Mouse (Mus musculus) cerebellum, adult 11 months (tissue): ENCODE data around the gene Eipr1.
A peak's percentile ranks its signal among the peaks of the same experiment; 100 is the strongest.

Source experiments
- DNase-seq: peaks from one replicate; pipeline ENCODE4 v3.0.0; 2022

The Eipr1 gene

DNA sequence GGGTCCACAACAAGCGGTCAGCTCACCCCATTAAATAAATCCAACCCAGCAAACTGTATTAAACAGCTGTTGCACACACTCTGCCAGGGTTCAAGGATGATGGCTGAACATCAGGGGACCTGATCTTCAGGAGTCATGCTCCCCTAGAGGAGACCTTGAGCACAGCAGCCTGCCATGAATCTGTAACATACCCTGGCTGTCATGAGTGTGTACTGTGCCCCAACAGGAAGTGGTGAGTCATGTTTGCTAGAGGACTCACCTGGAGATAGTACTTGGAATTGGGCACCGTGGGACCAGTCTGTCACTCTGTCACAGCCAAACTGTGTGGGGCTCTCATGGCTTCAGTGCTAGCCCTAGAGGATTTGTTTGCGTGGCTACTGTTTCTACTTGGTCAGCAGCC lies 77.9 kb downstream of the Eipr1 start:
- DNase-seq = no peak

DNA sequence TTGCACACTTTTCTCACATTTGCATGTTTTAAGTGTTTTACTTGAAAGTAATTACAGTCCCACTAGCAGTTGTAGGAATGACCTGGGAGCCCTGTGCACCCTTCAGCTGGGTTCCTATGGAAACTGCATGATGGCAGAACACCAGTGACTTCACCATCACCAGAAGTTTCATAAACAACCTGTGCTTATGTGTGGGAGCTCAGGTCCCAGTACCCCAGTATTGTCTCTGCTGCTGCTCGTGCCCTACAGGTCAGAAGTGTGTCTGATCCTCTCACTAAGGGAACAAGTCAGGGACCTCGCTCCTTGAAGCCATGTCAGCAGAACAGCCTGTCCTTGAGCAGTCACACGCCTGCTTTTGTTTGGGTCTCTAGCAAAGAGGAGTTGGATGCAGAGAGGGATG lies 78.9 kb downstream of the Eipr1 start:
- no peak for DNase-seq

DNA sequence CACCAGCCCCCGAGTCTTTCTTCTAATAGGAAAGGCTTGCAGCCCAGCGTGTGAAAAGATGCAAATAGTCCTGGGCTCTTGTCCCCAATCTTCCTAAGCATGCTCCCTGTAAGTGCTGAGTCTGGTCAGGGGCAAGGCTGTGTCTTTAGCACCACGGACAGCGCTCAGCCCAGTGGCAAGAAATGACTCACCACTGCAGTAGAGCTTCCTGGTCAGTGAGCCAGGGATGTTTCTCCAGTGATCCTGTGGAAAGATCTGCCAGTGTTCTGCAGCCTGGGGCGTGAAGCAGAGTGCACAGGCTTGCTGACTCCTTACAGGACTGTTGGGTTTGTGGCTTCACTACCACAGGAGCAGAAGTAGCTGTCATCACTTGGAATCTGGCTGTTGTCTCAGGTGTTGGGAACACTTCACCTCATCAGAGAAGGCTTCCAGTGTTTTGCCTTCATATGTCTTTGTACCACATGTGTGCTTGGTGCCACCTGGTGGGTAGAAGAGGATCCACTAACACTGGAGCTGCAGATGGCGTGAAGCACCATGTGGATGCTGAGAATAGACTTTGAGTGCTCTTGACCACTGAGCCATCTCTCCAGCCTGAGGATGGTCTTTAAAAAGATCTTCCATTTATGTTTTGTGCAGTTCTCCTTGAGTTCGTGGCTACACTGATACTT lies 79.6 kb downstream of the Eipr1 start:
- peak; percentile 41 for DNase-seq

DNA sequence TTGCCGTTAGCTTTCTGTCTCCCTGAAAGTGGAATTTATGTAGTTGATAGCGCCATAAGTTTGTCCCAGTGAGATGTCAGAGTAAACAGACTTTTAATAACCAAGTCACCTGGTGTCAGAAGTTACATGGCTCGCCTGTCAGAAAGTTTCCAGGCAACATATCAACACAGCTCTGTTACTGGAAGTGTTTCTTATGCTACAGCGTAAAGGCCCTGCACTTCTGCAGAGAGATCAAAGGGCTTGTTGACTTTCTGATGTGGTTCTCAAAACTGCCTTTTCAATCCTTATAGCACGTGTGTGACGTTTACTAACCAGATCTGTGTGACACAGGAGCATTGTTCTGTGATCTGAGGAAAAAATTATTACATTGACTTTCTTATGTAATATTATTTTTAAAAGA lies 82.7 kb downstream of the Eipr1 start:
- DNase-seq = no peak

DNA sequence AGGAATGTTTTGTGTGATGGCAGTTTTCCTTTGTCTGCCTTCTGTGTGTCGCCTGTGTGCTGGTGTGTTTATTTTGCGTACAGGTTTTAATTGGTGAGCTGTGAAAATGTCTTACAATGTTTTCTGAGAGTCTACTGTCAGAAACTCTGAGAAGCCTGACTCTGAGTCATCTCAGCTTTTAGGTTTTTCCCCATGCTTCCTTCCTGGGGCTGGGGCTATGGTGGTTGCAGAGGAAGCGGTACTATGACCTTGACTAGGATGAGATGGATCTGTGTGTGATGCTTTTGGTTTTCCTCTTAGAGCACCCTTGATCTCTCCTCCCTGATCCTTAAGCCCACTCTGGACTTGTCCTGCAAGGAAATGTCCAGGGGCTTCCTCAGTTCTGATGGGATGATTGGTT lies 84.1 kb downstream of the Eipr1 start:
- DNase-seq = no peak

DNA sequence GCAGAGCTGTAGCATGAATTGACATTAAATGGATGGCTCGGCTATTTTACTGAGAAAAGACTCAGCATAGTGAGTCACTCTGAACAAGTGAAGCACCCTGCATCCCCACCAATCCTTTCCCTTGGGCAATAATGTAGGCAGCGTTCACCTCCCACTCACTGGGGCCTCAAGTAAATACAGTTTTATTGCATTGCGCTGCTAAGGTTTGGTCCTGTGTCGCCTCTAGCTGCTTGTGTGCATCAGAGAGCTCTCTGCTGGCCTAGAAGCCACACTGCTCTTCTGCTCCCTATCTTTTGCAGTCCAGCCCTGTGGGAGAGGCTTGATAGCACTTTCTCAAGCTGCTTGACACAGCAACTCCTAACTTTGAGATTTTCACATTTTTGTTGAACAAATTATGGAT lies 86.7 kb downstream of the Eipr1 start:
- no peak for DNase-seq

DNA sequence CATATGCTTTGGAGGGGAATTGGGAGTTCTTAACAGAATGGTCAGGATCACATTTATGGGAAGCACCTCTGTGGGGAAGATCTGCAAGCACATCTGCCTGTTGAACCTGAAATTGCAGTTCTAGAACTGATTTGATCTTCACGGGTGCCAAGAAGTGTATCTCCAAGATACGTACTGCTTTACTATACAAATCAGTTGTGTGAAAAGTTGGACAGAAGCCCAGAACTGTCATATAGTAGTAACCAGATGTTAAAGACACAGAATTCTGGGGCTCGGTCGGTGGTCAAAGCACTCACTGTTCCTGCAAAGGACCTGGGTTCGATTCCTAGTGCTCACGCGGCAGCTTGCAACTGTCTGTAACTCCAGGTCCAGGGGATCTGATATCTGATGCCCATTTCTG lies 87.4 kb downstream of the Eipr1 start:
- DNase-seq = no peak

DNA sequence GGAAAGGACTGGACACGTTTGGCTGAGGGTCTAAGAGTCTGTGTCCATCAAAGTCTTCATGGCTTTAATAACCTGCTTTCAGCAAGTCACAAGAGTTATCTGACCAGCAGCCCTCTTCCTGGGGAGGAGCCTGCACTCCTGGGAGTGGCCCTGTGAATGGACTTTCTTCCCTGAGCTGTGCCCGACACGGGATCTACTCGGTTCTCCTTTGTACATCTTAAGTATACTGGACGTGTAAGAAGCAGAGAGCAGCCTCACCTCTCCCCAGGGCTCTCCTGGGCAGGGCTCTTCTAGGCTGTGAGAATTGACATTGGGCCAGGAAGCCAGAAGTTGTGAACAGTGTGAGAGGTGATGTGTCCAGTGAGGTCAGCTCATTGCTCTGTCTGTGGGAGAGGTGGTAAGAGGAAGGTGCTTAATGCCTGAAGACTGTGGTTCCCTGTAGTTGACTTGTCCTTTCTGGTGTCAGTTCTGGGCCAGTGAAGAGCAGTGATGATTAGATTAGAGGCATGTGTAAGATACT lies 89.6 kb downstream of the Eipr1 start:
- DNase-seq = no peak

DNA sequence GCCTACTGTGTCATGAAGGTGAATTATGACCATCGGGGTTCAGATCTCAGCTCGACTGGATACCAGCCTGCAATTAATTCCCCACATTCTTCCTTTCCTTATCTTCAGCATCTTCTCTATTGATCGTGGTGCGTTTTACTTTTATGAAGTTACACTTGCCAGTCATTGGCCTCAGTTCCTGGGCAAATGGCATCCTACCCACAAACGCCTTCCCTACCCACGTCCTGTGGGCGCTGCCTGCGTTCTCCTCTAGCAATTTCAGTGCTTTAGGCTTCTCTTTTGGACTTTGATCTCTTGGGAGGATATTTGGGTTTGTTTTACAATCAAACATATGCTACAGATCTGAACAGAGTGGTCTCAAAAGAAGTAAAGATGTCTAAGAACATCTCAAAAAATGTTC lies 94.2 kb downstream of the Eipr1 start:
- no peak for DNase-seq

DNA sequence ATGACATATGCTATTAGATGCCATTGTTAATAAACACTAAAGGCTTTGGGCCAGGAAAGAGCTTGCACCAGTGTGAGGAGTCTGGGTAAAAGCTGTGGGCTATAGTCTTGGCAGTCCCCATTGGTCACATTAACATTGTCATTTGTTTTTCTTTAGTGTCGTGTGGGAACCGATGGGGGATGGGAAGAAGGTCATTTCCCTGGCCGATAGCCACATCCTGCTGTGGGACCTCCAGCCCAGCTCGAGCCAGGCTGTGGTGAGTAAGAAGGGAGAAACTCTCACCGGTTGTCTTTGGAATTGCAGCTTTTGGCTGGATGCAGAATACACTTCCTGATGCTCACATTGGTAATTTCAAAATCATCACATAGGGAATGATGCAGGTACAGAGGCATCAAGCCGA lies 95.8 kb downstream of the Eipr1 start:
- DNase-seq = no peak

DNA sequence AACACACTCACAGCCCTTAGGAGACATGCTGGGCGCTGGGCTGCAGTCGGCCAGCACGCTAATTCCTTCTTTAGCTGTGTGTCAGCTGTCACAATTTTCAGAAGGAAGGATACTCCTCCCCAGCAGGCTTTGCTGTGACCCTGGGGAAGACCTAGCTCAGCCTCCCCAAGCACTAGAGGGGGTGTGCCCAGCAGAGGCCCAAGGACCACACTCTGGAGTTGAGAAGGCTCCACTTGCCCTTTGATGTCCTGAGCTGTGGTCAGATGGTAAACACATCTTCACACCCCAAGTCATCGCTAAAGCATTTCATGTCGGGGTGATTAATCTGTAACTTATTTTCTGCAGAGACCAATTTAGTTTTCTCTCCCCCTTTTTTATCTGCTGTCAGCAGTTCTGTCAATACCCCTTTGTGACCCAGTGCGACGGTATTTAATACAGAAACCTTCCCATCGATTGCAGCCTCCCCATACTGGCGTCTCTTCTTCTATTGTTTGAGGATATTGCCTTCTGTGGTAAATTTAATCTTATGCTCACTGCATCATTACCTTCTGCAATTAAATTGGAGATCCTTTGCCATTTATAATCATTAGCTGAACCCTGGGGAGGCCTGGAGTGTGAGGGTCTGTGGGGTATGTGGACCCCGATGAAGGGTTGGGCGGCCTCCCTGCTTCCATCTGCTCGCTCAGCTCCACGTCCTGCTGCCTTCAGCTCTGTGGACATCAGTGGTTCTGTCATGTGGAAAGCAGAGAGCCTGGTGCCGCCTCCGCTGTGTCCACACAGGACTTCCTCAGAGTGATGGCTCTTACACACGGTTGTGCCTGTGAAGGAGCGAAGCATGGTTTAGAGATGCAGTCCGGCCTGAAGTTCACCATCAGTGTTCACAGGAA lies 97.4 kb downstream of the Eipr1 start:
- DNase-seq = no peak

DNA sequence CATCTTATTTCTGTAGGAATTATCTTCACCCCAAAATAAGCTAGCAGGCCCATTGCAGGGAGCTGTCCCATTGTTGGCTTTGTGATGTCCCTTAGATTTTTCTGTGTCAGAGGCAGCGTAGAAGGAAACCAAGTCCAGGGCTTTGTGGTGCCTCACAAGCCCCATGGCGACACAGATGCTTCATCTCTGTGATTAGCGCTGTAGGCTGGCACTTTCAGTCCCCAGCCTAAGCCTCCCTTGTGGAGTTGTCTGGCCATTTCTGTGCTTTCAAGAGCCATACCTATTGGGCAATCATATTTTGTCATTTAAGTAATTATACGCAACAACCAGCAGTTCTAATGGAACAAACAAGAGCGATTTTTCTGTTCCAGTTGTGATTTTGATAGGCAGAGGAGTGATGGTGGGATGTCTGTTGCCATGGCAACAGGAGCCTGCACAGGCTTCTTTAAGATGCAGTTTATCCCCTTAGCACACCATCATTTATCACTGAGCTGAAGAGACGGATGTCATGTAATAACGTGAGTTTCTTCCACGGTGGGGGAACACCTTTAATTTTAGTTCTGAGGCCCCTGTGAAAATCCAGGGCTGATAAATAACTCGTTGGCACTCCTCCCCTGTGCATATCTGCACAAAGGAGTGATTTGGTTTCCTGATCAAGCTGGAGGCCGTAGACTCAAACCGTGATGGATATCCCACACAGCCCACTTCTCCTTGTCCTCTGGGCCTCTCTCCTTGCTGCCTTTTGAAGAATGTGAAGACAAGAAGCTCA lies 108.1 kb downstream of the Eipr1 start:
- DNase-seq = no peak

DNA sequence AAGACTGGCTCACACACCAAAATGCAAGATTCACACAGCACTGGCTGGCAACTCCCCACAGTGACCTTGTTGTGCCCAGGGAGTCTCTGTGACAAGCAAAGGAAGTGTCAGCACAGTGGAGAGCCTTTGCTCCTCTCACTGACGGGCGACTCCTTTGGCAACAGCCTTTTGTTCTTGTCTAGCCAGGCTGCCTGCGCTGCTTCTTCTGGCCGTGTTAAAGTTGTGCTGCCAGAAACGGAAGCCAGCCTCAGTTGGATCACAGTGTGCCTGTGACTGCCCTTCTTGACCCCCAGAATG lies 108.6 kb downstream of the Eipr1 start:
- no peak for DNase-seq

DNA sequence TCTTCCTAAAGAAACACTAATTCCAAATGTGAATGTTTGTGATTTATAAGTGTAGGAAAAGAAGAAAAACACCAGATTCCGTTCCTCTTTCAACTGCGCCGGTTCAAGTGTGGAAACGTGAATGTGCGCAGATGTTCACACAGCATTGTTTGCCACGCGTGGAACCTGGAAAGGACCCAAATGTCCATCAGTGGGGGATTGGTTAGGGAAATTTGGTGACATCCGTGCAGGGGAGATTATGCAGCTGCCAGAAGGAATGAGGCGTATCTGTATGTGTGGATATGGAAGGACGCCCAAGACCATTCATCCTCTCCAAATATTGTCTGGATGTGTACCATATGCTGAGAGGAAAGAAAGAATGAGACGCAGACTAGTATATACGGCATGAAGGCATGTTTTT lies 111.7 kb downstream of the Eipr1 start:
- no peak for DNase-seq

DNA sequence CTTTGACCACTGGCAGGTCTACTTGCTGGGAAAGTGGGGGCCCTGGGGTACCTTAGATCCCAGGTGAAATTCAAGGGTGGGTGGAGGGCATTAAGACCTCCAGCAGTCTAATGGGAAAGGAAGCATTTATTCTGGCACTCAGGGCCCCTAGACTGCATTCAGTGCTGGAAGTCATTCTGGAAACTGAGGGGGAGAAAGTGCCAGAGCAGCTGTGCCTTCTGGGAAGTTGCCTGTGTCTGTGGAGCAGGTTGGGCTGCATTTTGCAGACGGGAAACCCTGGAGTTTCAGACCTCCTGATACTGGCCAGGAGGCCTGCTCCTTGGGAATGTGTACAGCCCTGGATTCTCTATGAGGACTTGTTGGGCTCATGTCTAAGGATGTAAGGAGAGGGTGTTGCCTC lies 114.5 kb downstream of the Eipr1 start:
- DNase-seq = no peak

DNA sequence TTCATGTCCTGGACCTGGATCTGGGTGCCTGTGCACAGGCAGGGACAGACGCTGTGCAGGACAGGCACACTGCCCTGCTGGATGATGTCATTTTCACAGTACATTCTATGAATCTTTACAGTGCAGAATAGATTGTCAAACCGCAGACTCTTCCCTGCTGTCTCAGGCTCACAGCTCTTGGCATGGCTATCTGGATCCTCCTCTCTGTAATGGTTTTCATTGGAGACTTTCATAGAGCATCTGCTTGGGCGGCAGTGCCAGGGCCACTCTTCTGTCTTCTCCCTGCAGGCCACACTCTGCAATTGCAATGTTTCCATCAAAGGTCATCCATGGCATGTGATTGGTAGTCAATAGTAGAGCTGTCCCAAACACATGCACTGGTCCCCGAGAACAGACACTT lies 117.2 kb downstream of the Eipr1 start:
- no peak for DNase-seq

DNA sequence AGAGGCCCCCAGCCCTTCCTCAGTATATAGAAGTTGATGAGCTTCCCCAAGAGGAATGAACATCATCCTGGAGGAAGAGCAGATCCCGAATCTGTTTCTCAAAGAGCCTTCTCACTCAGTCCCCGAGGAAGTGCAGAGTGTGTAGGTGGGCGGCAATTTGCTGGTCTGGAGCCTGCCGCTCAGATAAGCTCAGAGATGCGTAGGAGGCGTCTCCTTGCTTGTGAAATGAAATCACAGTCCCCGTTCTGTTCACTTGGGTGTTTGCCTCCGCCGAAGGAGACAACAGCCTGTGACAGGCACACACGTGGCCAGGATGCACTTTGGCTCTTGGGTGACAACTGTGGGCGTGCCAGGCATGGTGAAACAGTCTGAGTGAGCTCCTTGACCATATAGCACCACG lies 120.7 kb downstream of the Eipr1 start:
- DNase-seq = no peak

DNA sequence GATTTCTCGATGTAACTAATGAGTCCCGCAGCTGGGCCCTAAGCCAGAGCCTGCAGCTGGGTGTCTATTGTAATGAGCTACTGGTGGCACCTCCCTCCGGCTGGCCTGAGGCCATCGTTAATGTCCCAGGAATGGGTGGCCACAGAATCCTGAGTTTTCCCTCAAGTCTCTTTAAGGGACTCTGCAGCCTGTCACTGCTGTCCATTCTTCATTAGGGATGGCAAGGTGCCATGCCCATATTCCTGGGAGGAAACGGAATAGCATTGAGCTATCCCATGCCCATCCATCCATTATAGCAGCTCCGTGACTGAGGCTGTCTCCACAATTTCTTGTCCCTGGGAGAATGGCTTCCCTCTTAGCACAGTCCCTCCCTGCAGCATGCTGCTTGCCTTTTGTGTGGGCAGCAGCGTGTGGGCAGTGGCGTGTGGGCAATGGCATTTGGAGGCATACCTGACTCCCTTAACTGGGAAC lies 123.2 kb downstream of the Eipr1 start:
- DNase-seq = no peak

DNA sequence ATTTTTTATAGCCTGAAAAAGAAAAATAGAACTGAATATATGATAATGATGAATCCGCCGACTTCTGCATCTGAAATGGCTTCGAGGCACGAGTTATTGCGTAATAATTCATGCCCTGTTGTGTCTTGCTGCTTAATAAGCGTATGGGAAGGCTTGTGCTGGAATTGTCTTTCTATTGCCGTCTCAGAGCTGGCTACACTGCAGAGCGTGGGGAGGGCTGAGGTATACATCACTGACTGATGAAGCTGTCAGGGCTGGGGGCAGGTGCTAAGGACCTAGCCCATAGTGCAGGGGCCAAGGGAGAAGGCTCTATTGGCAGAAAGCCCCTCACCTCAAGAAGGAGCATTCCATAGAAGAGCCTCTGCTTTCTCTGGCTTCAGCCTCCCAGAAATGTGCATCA lies 123.9 kb downstream of the Eipr1 start:
- DNase-seq = no peak

DNA sequence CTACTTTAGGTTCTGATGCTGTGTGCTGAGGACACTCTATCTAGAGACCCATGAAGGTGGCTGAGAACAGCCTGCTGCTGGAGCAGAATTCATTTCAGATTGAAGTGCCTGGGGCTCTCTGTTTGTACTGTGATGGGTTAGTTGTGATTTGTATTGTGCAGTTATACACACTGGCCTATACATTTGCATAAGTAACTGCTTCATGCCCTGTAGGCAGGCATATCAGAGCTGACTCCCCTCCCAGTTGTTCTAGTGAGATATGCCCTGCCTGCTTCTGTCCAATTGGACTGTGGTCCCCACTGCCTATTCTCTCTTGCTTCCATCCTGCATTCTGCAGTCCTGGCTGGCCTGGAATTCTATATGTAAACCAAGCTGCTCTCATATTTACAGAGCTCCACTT lies 128.9 kb downstream of the Eipr1 start:
- no peak for DNase-seq

DNA sequence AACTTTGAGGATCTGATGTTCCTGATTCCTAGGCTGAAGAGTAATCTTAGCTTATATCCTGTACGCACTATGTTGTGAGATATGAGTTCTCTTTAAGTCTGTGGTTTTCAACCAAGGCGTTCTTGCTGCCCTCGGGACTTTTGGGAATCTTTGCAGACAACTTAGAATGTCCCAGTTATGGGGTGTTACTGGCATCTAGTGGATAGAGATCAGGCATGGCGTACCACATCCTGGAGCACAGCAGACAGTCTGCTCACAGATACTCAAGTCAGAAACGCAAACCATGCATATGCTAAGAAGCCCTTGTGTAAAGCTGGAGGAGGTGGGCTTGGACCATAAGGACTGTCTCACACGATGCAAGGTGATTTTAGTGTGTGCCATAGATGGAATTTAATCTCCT lies 136.1 kb downstream of the Eipr1 start:
- no peak for DNase-seq

DNA sequence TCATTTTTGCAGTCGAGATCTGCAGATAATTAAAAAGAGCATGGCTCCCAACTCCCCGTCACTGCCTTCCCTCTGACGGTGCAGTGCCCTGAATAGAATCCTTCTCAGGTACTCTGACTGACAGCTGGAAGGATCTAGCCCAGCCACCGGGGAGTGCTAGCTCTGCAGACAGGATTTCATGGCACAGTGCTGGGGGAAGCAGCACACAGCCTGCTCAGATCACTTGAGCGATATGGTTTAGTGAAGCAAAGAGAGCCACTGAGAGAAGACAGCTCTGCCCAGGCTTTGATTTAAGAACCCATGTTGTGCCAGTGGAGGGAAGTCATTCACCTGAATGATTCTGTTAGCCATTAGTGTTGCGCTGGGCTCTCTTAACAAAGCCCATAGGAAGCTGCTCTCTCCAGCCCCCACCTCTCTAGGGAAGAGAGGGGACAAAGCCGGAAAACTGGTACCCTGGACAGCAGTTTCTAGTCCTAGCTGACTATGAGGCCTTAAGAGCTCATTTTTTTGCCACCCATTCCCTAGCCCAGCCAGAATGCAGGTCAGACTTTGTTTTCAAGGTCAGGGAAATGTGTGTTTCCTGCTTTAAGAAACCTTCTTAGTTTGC lies 137.6 kb downstream of the Eipr1 start:
- DNase-seq = no peak

DNA sequence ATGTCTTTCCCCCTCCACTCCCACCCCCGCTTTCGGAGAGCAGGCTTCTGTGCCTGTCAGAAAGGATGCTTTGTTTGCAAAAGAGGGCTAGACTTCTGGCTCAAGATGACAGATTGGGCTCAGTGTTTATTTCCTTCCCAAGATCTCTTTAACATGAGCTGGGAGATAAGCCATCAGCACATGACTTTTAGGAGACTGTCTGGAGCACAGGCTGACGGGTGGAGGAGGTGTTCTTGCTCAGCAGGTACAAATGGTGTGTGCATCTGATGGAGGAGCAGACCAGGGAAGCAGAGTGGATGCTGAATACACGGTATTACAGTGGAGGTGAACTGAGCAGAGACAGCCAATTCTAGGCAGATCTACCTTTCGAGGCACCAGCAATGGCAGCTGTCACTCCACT lies 139.9 kb downstream of the Eipr1 start:
- DNase-seq = no peak
